Mouse (Mus musculus) embryonic facial prominence, embryonic 11.5 days (tissue): ENCODE measurements around the gene Mcrs1. TPM values are rescaled to one million over a fixed set of nuclear protein-coding genes. Genes with fewer than 3 reads are reported as not detected.

Experiments used
- ATAC-seq: fragments of 200-750 bp; cut with Nextera tagmentation; replicated peaks from 2 replicates; pipeline ENCODE4 v1.8.0; 2017; ENCODE audit warnings: low read depth; ENCODE audit not compliant: insufficient number of reproducible peaks, low FRiP score, low TSS enrichment
- DNase-seq: peaks from one replicate; pipeline ENCODE4 v3.0.0-alpha.2; 2015; ENCODE audit warnings: low spot score
- H3K27ac ChIP-seq: fragments of 300-500 bp; sonication (generic); replicated peaks from 2 replicates; pipeline ENCODE4 v1.5.1; 2014; ENCODE audit warnings: mild to moderate bottlenecking, low read depth, low read length, control low read depth
- H3K27me3 ChIP-seq: fragments of 300-500 bp; sonication (generic); 2 replicates; pipeline ENCODE4 v1.6.1; 2014; ENCODE audit warnings: mild to moderate bottlenecking, low read length, moderate library complexity, mixed read lengths; ENCODE audit not compliant: control insufficient read depth, insufficient read depth
- H3K36me3 ChIP-seq: fragments of 300-500 bp; sonication (generic); replicated peaks from 2 replicates; pipeline ENCODE4 v1.6.1; 2014; ENCODE audit warnings: low read depth, mild to moderate bottlenecking, low read length, moderate library complexity, mixed read lengths; ENCODE audit not compliant: control insufficient read depth, insufficient read depth
- H3K4me1 ChIP-seq: fragments of 300-500 bp; sonication (generic); 2 replicates; pipeline ENCODE4 v1.6.1; 2014; ENCODE audit warnings: low read length, mixed read lengths; ENCODE audit not compliant: control insufficient read depth, insufficient read depth
- H3K4me2 ChIP-seq: fragments of 300-500 bp; sonication (generic); 2 replicates; pipeline ENCODE4 v1.6.1; 2014; ENCODE audit warnings: low read depth, mild to moderate bottlenecking, control low read depth, low read length, moderate library complexity
- H3K4me3 ChIP-seq: fragments of 300-500 bp; sonication (generic); 2 replicates; pipeline ENCODE4 v1.5.1; 2014; ENCODE audit warnings: low read depth, low read length, control low read depth
- H3K9ac ChIP-seq: fragments of 300-500 bp; sonication (generic); replicated peaks from 2 replicates; pipeline ENCODE4 v1.6.1; 2014; ENCODE audit warnings: mild to moderate bottlenecking, control low read depth, low read length
- H3K9me3 ChIP-seq: fragments of 300-500 bp; sonication (generic); replicated peaks from 2 replicates; pipeline ENCODE4 v1.6.1; 2016; ENCODE audit warnings: mild to moderate bottlenecking, low read length, inconsistent platforms, mixed read lengths; ENCODE audit not compliant: control insufficient read depth
- WGBS: fragments of 180-500 bp; shearing (Covaris S2); extraction: QIAGEN DNeasy Blood & Tissue Kit; methylation state at CpG from one replicate; pipeline ENCODE4 v1.1.7; 2014; 5-methylcytosine and 5-hydroxymethylcytosine counted together
- polyA plus RNA-seq: library from polyadenylated mRNA; unstranded; fragments of >200 nt; fragmentation: Nextera tagmentation; extraction: Ambion mirVana; gene quantifications from 2 replicates; pipeline ENCODE4 v1.2.1, GENCODE M21; 2014

Mcrs1 gene
- polyA plus RNA-seq, 1 experiment from 2014 or later, result 161 TPM

GRCm38 (mm10) chr15:99284527-99285188 is 32.9 kb upstream of the Mcrs1 start:
- peak; percentile 25 for DNase-seq
- Histone ChIP-seq H3K4me3 (no peak overlapping the region), H3K27me3 (no peaks in the 10 kb centered on the region), H3K36me3 (no peaks in the 10 kb centered on the region), H3K9ac (no peak overlapping the region), H3K27ac (no peak overlapping the region), H3K4me1 (no peaks in the 10 kb centered on the region), H3K9me3 (no peaks in the 10 kb centered on the region), H3K4me2 (no peak overlapping the region)
- 43% methylated on average over 14 of the region's 14 CpGs for WGBS
- no peak for ATAC-seq

- H3K9ac ChIP-seq, result no peak overlapping the region
- no peak for ATAC-seq
- no peaks in the 10 kb centered on the region for H3K4me1 ChIP-seq
- H3K36me3 ChIP-seq, result no peaks in the 10 kb centered on the region
- no peak overlapping the region for H3K4me2 ChIP-seq
- H3K27me3 ChIP-seq, result no peaks in the 10 kb centered on the region
- no peak overlapping the region for H3K27ac ChIP-seq
- DNase-seq, result no peak
- no peak overlapping the region for H3K4me3 ChIP-seq
- H3K9me3 ChIP-seq, result no peaks in the 10 kb centered on the region
- 66% methylated on average over 10 of the region's 10 CpGs for WGBS
Observed at GRCm38 (mm10) chr15:99283456-99283855, 31.7 kb upstream of the Mcrs1 start.

- no peak overlapping the region for H3K4me3 ChIP-seq
- ATAC-seq, result no peak
- no peaks in the 10 kb centered on the region for H3K4me1 ChIP-seq
- no peak overlapping the region for H3K9ac ChIP-seq
- WGBS, result 82% methylated on average over 7 of the region's 7 CpGs
- H3K4me2 ChIP-seq, result no peak overlapping the region
- no peaks in the 10 kb centered on the region for H3K36me3 ChIP-seq
- no peaks in the 10 kb centered on the region for H3K27me3 ChIP-seq
- H3K27ac ChIP-seq, result no peak overlapping the region
- no peaks in the 10 kb centered on the region for H3K9me3 ChIP-seq
- no peak for DNase-seq
Observed at GRCm38 (mm10) chr15:99278271-99278670, 26.5 kb upstream of the Mcrs1 start.

GRCm38 (mm10) chr15:99276095-99276494 is 24.3 kb upstream of the Mcrs1 start:
- H3K36me3 ChIP-seq, result no peaks in the 10 kb centered on the region
- no peak overlapping the region for H3K9ac ChIP-seq
- no peak for DNase-seq
- H3K4me3 ChIP-seq, result no peak overlapping the region
- no peak for ATAC-seq
- H3K4me1 ChIP-seq, result no peaks in the 10 kb centered on the region
- H3K27ac ChIP-seq, result no peak overlapping the region
- H3K4me2 ChIP-seq, result no peak overlapping the region
- no peaks in the 10 kb centered on the region for H3K27me3 ChIP-seq
- H3K9me3 ChIP-seq, result no peaks in the 10 kb centered on the region
- 81% methylated on average over 8 of the region's 8 CpGs for WGBS

GRCm38 (mm10) chr15:99265679-99266078 is 13.9 kb upstream of the Mcrs1 start:
- no peaks in the 10 kb centered on the region; the same call in 1 of the 2 replicates for H3K4me1 ChIP-seq
- H3K27me3 ChIP-seq, result no peaks in the 10 kb centered on the region
- 0 out of 2 replicates have a peak, but pooled peaks have one; percentile 14 for ATAC-seq
- H3K27ac ChIP-seq, result no peak overlapping the region
- H3K9me3 ChIP-seq, result no peaks in the 10 kb centered on the region
- peak; percentile 89 for DNase-seq
- no peak overlapping the region for H3K9ac ChIP-seq
- H3K4me3 ChIP-seq, result no peak overlapping the region
- 15% methylated on average over 4 of the region's 4 CpGs for WGBS
- H3K4me2 ChIP-seq, result no peak overlapping the region
- H3K36me3 ChIP-seq, result no peaks in the 10 kb centered on the region

- H3K9me3 ChIP-seq, result no peaks in the 10 kb centered on the region
- H3K9ac ChIP-seq, result no peak overlapping the region
- H3K27me3 ChIP-seq, result no peaks in the 10 kb centered on the region
- H3K27ac ChIP-seq, result no peak overlapping the region
- H3K4me2 ChIP-seq, result no peak overlapping the region
- no peaks in the 10 kb centered on the region for H3K36me3 ChIP-seq
- no peaks in the 10 kb centered on the region; the same call in 1 of the 2 replicates for H3K4me1 ChIP-seq
- ATAC-seq (no peak), DNase-seq (no peak)
- no peak overlapping the region for H3K4me3 ChIP-seq
- WGBS, result 47% methylated on average over 2 of the region's 2 CpGs
Observed at GRCm38 (mm10) chr15:99264363-99264762, 12.6 kb upstream of the Mcrs1 start.

- no peaks in the 10 kb centered on the region; the same call in 1 of the 2 replicates for H3K4me1 ChIP-seq
- H3K27me3 ChIP-seq, result no peaks in the 10 kb centered on the region
- H3K9ac ChIP-seq, result no peak overlapping the region
- no peak overlapping the region for H3K4me2 ChIP-seq
- no peaks in the 10 kb centered on the region for H3K36me3 ChIP-seq
- 70% methylated on average over 10 of the region's 10 CpGs for WGBS
- H3K4me3 ChIP-seq, result no peak overlapping the region
- H3K9me3 ChIP-seq, result no peaks in the 10 kb centered on the region
- no peak for ATAC-seq
- no peak overlapping the region for H3K27ac ChIP-seq
- DNase-seq, result no peak
Observed at GRCm38 (mm10) chr15:99262702-99263101, 10.9 kb upstream of the Mcrs1 start.

- Histone ChIP-seq H3K4me1 (no peaks in the 10 kb centered on the region), H3K4me2 (no peak overlapping the region; the same call in 1 of the 2 replicates), H3K9ac (no peak overlapping the region), H3K36me3 (no peaks in the 10 kb centered on the region), H3K9me3 (no peaks in the 10 kb centered on the region), H3K4me3 (no peak overlapping the region), H3K27me3 (no peaks in the 10 kb centered on the region), H3K27ac (no peak overlapping the region)
- DNase-seq, result peak; percentile 77
- ATAC-seq, result no peak
- 2% methylated on average over 9 of the region's 10 CpGs for WGBS
Observed at GRCm38 (mm10) chr15:99259730-99260252, 8.0 kb upstream of the Mcrs1 start.
